Mouse (Mus musculus) lung, adult 18-20 months (tissue): ENCODE measurements around the gene Rnf128.

Experiments used
- DNase-seq, 2 experiments: peaks; one replicate each; pipeline ENCODE4 v3.0.0; 2022; ENCODE audit warnings: mixed read lengths in 2 of 2

Rnf128 gene

DNA sequence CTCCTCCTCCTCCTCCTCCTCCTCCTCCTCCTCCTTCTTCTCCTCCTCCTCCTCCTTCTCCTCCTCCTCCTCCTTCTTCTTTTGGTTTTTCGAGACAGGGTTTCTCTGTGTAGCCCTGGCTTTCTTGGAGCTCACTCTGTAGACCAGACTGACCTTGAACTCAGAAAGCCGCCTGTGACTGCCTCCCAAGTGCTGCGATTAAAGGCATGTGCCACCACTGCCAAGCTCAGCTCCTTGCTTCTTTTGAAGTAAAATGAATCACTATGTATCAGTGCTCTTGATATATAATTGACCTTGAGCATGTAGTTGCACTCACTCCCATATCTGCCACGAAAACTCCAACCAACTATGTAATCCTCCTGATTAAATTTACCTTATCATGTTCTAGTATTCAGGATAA lies 59.0 kb downstream of the Rnf128 start:
- DNase-seq, result no peak

DNA sequence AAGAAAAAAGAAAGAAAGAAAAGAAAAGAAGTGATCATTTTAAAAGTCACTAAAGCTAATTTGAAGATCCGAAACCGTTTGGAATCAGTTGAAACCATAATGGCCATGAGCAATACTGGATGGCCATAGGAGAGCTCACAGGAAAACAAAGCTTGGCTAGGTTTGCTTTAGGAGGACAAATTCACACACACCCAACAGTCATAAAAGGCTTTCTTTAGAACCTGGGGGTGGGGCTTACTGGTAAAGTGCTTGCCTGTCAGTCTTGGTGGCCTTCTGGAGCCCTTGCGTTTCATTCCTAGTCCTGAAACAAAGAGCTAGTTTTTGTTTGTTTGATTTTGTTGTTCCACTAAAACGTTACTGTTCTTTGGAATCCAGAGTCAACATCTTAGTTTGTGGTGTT lies 71.6 kb downstream of the Rnf128 start:
- no peak for DNase-seq

DNA sequence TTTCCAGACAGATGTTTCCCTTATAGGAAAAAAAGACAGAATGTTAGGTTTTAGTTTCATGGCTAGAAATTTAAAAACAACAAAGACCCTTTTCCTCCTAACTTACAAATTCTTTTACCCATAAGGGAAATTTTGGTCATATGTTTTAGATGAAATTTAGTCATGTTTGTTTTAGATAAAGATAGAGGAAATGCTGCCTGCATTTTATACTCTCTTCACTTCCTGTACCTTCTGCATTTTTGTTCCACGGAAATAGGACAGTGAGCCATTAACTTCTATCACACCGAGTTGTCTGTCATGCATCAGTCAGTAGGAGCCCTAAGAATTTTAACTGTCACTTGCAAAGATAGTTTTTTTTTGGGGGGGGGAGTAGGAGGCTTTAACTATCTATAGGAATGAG lies 76.6 kb downstream of the Rnf128 start:
- no peak for DNase-seq

DNA sequence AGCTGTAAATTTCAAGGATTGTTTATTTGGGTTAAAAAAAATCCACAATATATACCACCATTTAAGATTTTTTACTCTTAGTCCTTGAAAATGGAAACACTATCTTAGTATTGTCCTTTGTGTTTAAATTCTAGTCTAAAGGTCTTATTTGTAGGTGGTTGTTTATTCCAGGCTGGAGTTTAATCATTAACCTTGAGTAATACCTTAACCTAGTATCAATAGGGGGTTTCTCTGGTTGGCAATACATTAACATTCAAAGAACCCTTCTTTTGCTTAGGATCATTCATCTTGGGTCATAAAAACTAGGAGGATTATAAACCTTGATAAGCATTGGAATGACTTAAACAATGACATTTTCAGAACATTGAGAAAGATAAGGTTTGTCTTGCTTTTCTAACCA lies 77.3 kb downstream of the Rnf128 start:
- no peak for DNase-seq

DNA sequence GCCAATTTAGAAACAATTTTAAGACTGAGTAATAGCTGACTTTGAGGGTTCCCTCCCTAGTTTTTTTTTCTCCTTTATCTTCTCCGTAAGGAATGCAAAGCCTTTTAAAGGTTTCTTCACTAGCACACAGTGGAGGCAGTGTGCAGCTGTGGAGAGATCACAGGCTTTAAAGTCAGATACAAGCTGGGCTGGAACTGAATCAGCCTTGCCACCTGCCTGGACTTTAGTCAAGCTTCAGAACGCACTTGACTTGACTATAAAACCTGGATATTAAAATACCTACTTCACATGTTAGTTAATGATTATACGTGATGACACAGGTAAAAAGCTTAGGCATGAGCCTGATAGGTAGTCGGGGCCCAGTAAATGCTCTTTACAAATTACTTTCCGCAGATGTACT lies 89.1 kb downstream of the Rnf128 start:
- DNase-seq, result no peak

DNA sequence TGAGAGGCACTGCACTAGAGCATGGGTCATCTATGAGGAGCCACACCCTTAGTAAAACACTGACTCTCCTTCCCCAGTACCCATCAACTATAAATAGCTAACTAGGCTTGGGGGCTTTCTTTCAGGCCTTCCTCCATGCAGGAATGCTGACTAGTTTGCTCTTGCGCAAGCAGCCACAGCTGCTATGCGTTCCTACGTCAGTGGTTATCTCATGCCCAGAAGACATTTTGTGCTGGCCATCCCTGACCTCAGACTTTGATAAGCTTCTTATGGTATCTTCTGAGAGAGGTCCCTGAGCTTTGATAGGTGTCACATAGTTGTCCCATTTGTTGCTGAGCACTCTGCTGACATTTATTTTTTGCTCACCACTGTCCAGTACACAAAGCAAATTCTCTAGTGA lies 90.2 kb downstream of the Rnf128 start:
- no peak for DNase-seq

DNA sequence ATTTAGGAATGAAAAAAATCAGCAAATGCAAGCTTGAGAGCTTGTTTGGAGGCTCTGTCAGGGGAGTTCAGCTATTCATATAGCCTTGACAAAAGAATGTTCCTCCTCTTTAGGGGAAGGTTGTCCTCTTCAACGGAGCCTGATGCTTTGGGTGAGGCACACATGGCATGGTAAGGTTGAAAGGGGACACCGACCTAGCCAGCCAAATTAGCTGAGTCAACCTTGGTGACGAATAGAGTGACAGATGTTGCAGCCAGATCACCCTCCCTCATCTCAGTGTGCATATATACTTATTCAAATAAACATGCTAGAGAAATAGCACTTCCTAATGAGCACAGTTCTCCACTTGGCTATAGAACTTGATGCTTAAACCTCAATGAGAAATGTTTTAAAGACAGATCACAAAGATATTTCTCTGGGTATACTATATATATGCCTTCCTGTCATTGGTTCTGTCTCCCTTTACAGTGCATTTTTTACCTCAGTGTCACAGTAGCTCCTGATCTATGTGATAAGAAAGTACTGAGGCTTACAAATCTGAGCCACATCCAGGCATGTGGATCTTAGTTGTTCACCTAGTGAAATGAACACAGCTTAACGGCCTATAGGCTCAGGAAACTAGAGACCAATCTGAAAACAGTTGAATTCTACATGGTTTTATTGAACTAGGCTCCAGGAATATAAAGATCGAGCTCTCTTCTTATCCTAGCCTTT lies 91.4 kb downstream of the Rnf128 start:
- DNase-seq, result no peak

DNA sequence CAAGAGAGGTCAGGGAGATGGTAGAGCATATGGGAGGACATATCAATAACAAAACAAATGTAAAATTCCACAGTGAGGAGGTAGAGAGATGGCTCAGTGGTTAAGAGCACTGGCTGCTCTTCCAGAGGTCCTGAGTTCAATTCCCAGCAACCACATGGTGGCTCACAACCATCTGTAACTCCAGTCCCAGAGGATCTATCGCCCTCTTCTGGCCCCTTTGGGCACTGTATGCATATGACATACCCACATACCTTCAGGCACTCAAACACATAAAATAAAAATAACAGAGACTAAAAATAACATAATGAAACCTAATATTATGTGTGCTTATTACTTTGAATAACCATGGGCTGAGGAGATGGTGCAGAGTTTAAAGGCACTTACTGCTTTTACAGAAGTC lies 99.0 kb downstream of the Rnf128 start:
- DNase-seq, result no peak

DNA sequence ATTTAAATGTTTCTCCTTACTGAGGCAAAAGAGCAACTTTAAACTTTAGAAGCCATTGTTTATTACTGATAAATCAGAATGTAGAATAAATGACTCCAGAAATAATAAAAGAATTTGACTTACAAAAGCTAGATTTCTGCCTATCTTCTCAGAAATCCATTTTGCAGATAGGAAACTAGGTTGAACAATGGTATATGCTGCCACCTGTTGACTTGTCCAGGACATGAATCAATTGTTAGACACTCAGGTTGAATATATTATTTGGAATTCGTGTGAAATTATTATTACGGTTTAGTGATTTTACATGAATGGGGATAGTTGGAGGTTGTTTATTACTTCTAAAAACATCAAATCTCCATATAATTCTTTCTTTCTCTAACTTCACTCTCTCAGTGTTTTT lies 102.7 kb downstream of the Rnf128 start:
- no peak for DNase-seq

DNA sequence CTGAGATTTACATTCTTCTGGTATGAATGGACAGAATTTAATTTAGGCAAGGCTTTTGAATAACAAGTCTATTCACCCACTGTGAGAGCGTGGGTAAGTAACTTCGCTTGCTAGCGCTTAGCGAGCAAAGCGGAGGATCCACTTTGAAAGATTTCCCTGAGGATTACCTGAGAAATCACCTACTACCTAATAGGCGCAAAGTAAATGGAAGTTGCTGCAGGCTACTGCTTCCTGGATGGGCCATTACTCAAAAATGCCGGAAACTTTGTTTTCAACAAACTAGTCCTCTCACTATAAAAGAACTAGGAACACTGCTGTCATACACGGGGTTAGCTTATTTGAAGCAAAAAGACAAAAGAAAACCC lies 121.3 kb downstream of the Rnf128 start:
- DNase-seq, result peak in 1 of 2 experiments; percentile 1

DNA sequence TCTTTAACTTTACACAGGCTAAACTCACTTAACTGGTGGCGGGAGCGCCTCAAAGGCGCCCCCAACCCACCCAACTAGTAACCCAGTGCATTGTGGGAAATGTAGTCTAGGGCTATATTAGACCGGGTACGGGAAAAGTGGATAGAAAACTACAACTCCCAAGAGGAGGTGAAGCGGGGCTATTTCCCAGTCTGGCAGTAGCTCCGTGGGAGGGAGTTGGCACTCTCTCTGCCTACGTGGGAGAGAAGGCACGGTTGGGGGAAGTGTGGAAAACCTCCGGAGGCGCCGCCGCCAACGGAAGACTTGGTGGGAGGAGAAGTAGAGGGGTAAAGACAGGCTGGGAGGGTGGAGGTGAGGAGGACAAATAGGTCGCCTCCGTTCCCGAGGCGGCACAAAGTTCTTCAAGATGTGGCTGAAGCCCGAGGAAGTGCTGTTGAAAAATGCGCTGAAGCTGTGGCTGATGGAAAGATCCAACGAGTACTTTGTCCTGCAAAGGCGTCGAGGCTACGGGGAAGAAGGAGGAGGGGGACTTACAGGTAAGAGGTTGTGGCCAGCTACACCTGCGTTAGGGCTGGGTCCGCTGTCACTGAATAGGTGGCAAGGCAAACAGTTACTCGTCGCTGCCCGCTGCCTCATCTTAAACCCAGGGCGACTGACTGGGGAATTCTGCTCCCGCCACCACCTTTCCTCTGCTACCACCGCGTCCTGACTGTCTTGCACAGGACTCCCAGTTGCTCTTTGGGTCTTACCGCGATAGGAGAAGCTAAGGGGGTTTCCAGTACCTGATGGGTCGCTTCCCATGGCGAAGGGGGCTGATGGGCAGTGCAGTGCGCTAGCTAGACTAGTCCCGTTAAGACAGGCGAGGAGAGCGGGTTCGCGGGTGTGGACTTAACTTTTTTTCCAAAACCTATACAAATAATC lies 121.9 kb downstream of the Rnf128 start, which contains the start of gene Tbc1d8b:
Tbc1d8b (plus strand) TSS at position 222 of the 921 bp plus-strand sequence.
- DNase-seq, result peak; percentile 90 to 91

DNA sequence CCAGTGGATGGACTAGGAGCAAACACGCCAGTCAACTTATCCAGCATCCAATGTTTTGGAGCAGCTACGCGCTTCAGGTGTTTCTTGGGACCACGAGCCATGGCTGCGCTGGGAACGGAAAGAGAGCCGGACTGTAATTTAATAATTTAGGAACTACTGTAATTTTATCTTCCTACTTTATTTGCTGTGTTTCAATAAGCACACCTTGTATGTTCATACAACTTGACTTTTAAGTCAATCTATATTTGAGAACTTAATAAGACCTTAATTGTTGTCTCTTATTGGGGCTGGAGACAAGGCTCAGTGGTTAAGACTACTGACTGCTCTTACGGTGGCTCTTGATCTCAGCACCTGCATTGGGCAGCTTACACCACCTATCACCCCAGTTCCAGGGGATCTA lies 151.3 kb downstream of the Rnf128 start, which contains the start of gene Gm15013:
Gm15013 (minus strand) TSS at position 101 of the 400 bp plus-strand sequence.
- DNase-seq, result no peak

DNA sequence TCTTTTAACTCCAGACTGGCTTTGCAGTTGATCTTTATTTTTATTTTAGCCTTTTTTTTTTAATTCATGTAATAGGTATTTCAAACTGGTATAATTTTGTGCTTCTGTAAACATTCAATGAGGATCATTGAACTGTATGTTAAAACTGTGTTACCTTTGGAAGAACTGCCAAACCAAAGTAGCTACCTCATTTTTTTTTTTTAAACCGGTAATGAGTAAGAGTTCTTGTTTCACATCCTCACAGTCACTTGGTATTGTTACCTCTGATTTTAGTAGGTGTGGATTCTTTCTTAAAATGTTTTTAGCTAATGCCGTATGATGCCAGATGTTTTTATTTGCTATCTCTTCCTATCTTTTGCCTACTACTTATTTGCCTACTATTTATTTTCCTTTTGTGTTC lies 159.2 kb downstream of the Rnf128 start:
- no peak for DNase-seq
